Mouse (Mus musculus) ovary, adult 18-20 months (tissue): ENCODE measurements around the gene BC025920.

Experiments used
- DNase-seq: peaks from one replicate; pipeline ENCODE4 v3.0.0; 2022; ENCODE audit warnings: low spot score, mixed read lengths

BC025920 gene

GRCm38 (mm10) chr10:81605974-81606751 lies at the start of gene BC025920:
TSS of gene BC025920 (plus strand) at chr10:81606270.
- peak; percentile 96 for DNase-seq

DNA sequence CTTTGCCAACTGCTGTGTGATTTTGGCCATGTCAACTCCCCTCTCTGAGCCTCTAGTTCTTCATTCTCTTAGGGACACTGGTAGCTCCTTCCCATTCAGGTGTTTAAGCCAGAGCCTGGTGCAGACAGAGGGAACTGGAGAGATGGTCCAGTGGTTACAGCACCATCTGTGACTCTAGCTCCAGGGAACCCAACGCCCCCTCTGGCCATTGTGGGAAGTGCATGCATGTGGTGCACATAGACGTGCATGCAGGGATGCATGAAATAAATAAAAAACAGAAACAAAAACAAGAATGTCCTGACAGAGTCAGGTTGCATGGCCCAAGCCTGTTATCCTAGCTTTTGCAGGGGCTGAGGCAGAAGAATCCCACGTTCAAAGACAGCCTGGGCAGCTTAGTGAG lies 49.8 kb upstream of the BC025920 start:
- DNase-seq = no peak

DNA sequence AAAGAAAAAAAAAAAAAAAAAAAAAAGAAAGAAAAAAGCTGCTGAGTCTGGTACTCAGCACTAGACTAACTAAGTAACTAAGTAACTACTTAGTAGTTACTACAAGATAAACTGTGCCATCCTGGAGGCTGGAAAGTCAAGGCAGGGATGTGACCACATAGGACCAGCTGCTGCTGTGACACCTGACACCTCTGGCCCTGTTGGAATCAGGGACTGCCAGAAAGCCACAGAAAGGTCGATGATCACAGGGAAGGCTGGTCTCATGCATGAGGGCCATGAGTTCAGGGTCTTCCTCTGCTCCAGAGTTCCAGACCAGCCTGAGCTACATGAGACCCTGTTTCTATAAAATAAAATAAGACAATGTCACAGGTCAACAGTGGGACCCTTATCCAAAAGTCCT lies 48.6 kb upstream of the BC025920 start:
- DNase-seq = no peak

DNA sequence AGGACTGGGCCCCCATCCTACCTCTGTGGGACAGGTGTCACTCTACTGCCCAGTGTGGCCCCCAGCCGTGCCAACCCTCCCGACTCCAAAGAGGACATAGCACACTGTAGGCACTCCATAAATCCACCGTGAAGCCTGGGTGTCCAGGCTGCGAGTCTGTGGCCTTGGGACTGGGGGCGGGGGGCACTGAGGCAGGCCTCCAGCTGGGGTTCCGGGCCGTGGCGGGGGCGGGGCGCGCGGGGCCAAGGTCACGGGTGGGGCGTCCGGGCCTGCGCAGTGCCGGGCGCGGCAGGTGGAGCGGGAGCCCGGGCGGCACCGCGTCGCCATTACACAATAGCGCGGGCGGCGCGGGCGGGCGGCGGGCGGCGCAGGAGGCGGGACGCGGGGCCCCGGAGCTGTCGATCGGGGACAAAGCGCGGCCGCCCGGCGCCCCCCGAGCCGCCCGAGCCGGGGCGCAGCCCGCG lies 46.9 kb upstream of the BC025920 start, which contains the start of gene Aes:
Gene Aes (plus strand): TSS at position 326 of the 464 bp plus-strand sequence.
- peak; percentile 86 for DNase-seq

GRCm38 (mm10) chr10:81559627-81560539 lies 46.2 kb upstream of the BC025920 start:
- peak; percentile 48 for DNase-seq

DNA sequence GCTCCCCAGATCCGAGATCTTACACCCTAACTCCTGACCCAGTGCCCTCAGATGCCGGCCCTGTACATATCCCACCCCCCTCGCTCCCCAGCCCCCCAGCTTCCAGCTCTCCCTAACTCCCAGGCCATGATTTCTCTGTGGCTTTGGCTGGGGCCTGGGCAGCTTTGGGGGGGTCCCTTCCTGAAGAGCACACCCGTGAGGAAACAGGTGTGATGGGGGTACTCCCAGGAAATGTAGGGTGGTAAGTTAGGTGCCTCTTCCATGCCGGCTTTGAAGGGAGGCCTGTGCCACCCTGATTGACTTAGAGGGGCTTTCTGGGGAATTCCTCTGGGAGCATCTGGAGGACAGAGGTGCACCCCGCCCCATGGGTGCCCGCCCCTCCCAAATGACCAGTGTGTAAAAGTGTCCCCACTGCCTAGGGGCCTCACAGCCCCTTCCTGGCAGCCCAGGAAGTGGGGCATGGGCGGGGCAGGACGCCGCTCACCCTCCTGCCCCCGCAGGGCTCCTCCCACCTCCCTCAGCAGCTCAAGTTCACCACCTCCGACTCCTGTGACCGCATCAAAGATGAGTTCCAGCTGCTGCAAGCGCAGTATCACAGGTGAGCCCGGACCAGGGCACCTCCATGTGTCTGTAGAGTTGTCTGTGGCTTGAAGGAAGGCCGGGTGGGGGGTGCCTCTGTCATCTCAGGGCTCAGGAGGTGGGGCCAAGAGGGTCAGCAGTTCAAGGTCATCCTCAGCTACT lies 45.2 kb upstream of the BC025920 start:
- DNase-seq = no peak

DNA sequence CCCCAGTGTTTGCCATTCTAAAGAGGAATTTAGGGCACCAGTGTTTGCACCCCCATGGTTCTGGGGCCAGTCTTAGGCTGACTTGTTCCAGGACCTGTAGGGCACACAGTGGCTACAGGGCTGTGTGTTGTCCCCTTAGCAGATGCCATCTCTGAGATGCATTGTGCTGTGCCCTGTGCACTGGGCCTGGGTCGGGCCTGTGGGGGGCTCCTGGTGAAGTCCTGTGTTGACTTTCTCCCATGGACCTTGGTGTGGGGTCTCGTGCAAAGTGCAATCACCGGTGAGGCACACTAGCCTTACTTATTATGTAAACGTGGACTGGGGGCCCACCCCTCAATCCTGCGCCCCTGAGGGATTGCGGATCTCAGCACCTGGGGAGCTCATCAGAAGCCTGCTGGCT lies 43.7 kb upstream of the BC025920 start:
- DNase-seq = no peak

GRCm38 (mm10) chr10:81563481-81563880 lies 42.6 kb upstream of the BC025920 start:
- peak; percentile 72 for DNase-seq

DNA sequence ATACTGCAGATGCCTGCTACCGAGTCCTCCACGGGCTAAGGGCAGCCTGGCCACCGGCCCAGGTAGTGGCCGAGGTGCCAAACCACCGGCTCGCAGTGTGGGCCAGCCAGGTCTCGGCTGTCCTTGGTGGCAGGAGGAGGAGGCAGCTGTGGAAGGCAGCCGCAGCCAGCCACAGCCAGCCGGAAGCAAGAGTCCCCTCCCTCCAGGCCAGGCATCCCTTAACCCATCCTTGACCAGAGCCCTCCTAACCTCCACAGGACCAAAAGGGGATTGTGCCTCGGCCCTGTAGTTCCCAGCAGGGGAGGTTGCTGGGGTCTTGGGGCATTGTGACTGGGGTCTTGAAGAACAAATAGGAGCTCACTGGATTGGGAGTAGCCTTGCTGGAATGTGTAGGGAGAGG lies 41.9 kb upstream of the BC025920 start:
- no peak for DNase-seq

DNA sequence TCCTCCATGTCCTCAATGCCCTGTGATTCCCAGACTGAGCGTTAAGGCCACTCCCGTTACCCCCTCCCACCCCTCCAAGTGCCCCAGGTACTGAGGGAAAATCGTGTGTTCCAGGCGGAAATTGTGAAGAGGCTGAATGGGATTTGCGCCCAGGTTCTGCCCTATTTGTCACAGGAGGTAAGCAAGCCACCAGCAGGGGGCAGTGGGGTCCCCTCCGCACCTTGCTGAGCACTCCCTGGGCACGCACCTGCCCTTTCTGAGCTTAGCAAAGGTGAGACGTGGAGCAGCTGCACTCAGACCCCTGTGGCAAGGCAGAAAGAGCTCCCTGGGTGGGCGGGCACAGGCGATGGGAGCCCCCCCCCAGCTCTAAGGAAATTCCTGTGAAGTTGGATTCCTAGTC lies 41.3 kb upstream of the BC025920 start:
- DNase-seq = no peak

DNA sequence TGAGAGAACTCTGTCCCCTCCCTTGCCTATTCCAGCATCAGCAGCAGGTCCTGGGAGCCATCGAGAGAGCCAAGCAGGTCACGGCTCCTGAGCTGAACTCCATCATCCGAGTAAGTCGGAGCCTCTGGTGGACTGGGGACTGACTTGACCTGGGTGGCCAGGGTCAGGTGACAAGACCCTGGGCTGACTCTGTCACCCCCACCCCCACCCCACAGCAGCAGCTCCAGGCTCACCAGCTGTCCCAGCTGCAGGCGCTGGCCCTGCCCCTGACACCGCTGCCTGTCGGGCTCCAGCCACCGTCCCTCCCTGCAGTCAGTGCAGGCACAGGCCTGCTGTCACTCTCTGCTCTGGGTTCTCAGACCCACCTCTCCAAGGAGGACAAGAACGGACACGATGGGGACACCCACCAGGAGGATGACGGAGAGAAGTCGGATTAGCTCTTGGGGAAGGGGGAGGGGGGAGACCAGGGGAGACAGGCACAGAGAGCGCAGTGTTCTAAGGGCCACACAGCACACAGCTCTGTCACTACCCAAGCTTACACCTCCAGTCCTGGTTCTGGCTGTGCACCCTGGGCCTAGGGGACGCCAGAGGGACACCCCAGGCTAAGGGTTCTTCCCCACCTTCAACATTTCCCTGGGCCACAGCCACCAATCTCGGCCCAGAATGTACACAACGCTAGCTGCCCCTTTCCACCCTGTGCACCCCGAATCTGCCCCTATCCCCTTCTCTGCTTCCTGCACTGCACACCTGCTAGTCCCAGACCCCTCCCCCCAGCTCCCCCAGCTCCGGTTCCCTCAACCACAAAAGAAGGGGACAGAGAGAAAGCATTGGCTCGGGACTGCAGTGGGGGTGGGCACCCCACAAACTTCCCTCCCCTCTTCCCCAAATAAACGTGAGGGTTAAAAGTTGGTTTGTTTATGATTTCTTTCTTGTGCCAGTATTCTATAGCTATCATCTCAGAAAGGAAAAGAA lies 40.5 kb upstream of the BC025920 start:
- DNase-seq = no peak

DNA sequence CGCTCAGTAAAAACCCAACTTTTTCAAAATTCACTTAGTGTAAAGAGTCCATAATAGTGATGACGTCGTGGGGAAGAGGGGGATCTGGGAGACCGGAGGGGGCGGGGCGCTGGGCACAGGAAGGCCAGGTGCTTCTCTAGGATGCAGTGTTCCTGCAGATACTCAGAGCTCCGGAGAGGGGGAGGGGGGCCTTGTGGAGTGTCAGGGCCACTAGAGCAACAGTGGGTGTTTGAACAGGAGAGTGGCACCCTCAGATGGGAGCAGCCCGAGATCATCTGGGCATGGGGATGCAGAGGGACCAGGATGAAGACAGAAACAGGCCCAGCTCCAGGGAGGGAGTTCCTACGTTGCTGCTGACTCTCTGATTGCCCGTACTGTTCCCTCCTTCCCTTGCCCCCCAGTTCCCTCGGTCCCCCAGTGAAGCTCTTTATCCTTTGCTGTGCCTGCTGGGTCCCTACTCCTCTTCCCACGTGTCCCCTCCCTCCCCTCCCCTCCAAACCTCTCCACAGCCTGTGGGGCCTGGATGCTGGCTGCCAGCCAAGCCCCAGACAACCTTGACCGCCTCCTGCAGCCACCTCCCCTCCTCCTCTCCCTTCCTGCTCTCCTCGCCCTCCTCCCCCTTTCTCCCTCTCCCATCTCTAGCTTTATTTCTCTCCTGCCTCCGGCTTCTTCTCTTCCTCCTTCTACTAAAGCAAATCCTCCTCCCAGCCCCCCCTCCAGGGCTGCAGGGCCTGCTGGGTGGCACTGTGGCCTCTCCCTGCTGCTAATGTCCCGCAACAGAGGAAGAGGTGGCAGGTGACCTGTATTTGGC lies 37.5 kb upstream of the BC025920 start:
- DNase-seq = peak; percentile 89

DNA sequence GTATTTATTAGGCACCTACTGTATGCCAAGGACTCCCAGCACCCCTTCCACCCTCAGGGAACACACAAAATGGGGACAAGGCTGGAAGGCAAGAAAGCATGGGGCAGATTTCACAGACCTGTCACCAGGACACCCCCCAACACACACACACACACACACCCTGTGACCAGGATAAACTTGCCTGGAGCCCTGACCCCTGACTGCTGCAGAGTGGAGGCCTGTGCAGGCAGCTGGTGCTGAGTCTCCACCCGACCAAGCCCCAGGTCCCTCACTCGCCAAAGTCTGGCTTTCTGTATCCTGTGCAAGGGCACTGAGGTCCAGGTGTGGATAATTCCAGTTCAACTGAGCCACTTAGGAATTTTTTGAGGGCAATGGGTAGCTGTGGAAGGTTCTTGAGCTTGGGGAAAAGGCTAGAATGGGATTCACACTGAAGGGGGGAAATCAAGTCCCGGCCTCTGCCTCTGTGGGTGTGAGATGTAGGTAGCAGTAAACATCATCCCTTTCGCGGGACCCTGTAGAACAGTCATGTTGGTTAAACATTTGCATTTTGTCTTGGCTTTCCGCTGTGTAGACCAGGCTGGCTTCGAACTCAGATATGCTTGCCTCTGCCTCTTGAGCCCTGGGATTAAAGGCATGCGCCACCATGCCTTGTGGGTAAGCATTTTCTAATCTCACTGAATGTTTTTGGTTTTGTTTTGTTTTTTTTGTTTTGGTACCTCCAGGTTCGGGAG lies 36.4 kb upstream of the BC025920 start:
- no peak for DNase-seq

- no peak for DNase-seq
Measured at GRCm38 (mm10) chr10:81570238-81570800, 35.8 kb upstream of the BC025920 start.

DNA sequence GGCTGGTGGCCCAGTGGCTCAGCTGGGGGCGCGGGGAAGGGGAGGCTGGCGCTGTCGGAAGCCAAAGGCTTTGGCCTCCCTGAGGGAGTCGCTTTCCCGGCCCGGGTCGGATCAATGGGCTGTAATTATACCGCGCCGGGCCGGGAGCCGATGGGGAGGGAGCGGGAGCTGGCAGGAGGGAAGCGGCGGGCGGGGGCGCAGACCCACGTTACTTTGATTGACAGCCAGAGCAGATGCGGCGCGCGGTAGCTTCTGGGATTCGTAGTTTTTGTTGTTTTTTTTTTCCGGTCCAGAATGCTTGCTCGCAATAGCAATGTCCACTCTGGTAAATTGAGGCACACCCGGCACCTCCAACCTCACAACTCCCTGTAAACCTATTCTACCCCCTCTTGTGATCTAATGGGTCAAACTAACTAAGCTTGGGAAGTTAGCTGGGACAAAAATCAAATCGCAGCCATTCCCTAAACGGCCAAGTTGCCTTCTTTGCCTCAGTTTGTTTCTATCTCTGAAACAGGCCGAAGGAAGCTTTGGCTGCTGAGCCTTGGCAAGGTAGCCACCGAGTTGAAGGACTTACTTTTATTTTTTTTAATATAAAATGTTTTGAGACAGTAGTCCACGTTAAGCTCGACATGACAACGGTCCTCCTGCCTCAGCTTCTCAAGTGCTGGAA lies 35.1 kb upstream of the BC025920 start:
- DNase-seq = peak; percentile 94

DNA sequence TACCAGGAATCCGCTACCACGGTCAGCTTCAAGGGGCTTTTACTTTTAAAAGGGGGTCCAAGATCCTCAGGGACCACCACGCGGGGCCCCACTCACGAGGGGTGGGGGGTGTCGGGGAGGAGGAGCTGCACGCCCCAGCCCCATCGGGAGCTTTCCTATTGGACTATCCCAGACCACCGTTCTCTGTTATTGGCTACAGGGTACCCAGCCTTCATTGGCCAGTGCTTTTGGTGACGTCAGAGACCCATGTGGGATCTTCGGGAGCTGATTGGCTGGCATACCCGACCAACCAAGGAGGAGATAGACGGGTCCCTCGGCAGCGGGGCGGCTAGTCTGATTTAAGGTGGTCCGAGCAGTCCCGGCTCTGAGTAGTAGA lies 34.6 kb upstream of the BC025920 start:
- DNase-seq = peak; percentile 99

DNA sequence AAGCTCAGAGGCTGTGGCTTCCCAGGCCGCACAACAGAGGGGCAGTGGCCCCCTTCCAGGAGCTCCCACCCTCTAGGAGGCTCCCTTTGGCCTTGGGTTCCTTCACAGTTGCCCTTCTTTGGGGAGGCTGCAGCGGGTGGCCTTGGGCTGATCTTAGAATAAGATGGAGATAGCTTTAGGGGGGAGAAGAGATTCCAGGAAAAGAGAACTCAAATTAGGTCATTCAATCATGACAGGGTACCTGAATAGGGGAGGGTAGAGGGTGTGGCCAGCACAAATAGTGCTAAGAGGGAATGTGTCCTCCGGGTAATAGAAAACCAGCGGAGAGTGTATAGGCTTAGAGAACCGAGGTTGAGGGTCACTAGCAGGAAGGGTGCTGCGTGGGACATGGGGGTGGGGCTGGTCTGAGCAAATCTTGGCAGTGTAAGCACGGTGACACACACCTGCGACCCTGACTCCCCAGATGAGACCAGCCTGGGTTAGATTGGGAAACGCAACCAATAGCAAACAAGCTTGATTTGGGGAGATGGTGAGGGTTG lies 33.9 kb upstream of the BC025920 start:
- DNase-seq = peak; percentile 84

- DNase-seq = peak; percentile 82
Measured at GRCm38 (mm10) chr10:81572975-81573374, 33.1 kb upstream of the BC025920 start.
